Mouse (Mus musculus) neural tube, embryonic 11.5 days (tissue): ENCODE measurements around the gene Olfr223. TPM values are rescaled to one million over a fixed set of nuclear protein-coding genes. Genes with fewer than 3 reads are reported as not detected.

Experiments
- ATAC-seq: fragments of 200-750 bp; cut with Nextera tagmentation; 2 replicates; pipeline ENCODE4 v1.8.0; 2017; ENCODE audit warnings: moderate number of reproducible peaks, mild to moderate bottlenecking, moderate TSS enrichment, moderate library complexity; ENCODE audit not compliant: insufficient read depth, low FRiP score, low TSS enrichment
- DNase-seq: peaks from one replicate; pipeline ENCODE4 v3.0.0-alpha.2; 2015; ENCODE audit warnings: low spot score
- H3K27ac ChIP-seq: fragments of 300-500 bp; sonication (generic); 2 replicates; pipeline ENCODE4 v1.5.1; 2014; ENCODE audit warnings: low read depth, mild to moderate bottlenecking, low read length
- H3K27me3 ChIP-seq: fragments of 300-500 bp; sonication (generic); 2 replicates; pipeline ENCODE4 v1.6.1; 2014; ENCODE audit warnings: mild to moderate bottlenecking, low read length, mixed read lengths; ENCODE audit not compliant: control insufficient read depth, insufficient read depth
- H3K36me3 ChIP-seq: fragments of 300-500 bp; sonication (generic); 2 replicates; pipeline ENCODE4 v1.6.1; 2014; ENCODE audit warnings: mild to moderate bottlenecking, low read length, moderate library complexity, mixed read lengths; ENCODE audit not compliant: control insufficient read depth, insufficient read depth
- H3K4me1 ChIP-seq: fragments of 300-500 bp; sonication (generic); 2 replicates; pipeline ENCODE4 v1.6.1; 2014; ENCODE audit warnings: low read length, mixed read lengths; ENCODE audit not compliant: control insufficient read depth, insufficient read depth
- H3K4me2 ChIP-seq: fragments of 300-500 bp; sonication (generic); 2 replicates; pipeline ENCODE4 v1.6.1; 2014; ENCODE audit warnings: low read depth, mild to moderate bottlenecking, moderate library complexity
- H3K4me3 ChIP-seq: fragments of 300-500 bp; sonication (generic); 2 replicates; pipeline ENCODE4 v1.5.1; 2014; ENCODE audit warnings: low read depth, low read length
- H3K9ac ChIP-seq: fragments of 300-500 bp; sonication (generic); 2 replicates; pipeline ENCODE4 v1.6.1; 2014; ENCODE audit warnings: mild to moderate bottlenecking, low read length
- H3K9me3 ChIP-seq: fragments of 300-500 bp; sonication (generic); 2 replicates; pipeline ENCODE4 v1.6.1; 2016; ENCODE audit warnings: low read length; ENCODE audit not compliant: control insufficient read depth
- WGBS: fragments of 180-500 bp; shearing (Covaris S2); extraction: QIAGEN DNeasy Blood & Tissue Kit; methylation state at CpG from one replicate; pipeline ENCODE4 v1.1.7; 2014; 5-methylcytosine and 5-hydroxymethylcytosine counted together
- polyA plus RNA-seq: library from polyadenylated mRNA; unstranded; fragments of >200 nt; fragmentation: Nextera tagmentation; extraction: Ambion mirVana; gene quantifications from 2 replicates; pipeline ENCODE4 v1.2.1, GENCODE M21; 2014

Olfr223 gene
- polyA plus RNA-seq: not detected in 2 replicates

GRCm38 (mm10) chr11:59593189-59593588 is at the start of gene Olfr223:
TSS of gene Olfr223 (minus strand) at chr11:59593289.
- Histone ChIP-seq H3K4me1 (no peaks in the 10 kb centered on the region), H3K27ac (no peak within 1 kb of the TSS), H3K9ac (no peak within 1 kb of the TSS), H3K27me3 (no peaks in the 10 kb centered on the region), H3K4me3 (no peak within 1 kb of the TSS), H3K9me3 (no peaks in the 10 kb centered on the region), H3K4me2 (no peak within 1 kb of the TSS), H3K36me3 (no peaks in the 10 kb centered on the region)
- ATAC-seq (no peak), DNase-seq (no peak)
- 87% methylated on average over 6 of the region's 6 CpGs for WGBS

GRCm38 (mm10) chr11:59642420-59642819 is 49.3 kb upstream of the Olfr223 start:
- no peak overlapping the region for H3K9ac ChIP-seq
- H3K4me1 ChIP-seq: no peaks in the 10 kb centered on the region
- H3K9me3 ChIP-seq: no peaks in the 10 kb centered on the region
- 81% methylated on average over 8 of the region's 8 CpGs for WGBS
- H3K4me3 ChIP-seq: no peak overlapping the region
- no peak for DNase-seq
- no peaks in the 10 kb centered on the region for H3K36me3 ChIP-seq
- H3K27ac ChIP-seq: no peak overlapping the region
- H3K27me3 ChIP-seq: no peaks in the 10 kb centered on the region
- H3K4me2 ChIP-seq: no peak overlapping the region
- no peak for ATAC-seq

GRCm38 (mm10) chr11:59641227-59641626 is 48.1 kb upstream of the Olfr223 start:
- H3K27me3 ChIP-seq: no peaks in the 10 kb centered on the region
- H3K9me3 ChIP-seq: no peaks in the 10 kb centered on the region
- no peak overlapping the region for H3K4me3 ChIP-seq
- no peak for ATAC-seq
- H3K4me2 ChIP-seq: no peak overlapping the region
- no peaks in the 10 kb centered on the region for H3K4me1 ChIP-seq
- no peak for DNase-seq
- H3K36me3 ChIP-seq: no peaks in the 10 kb centered on the region
- no peak overlapping the region for H3K27ac ChIP-seq
- WGBS: 80% methylated on average over 5 of the region's 5 CpGs
- no peak overlapping the region for H3K9ac ChIP-seq

GRCm38 (mm10) chr11:59639957-59640643 is 47.0 kb upstream of the Olfr223 start:
- ATAC-seq: no peak
- H3K4me3 ChIP-seq: no peak overlapping the region

GRCm38 (mm10) chr11:59636695-59637414 is 43.8 kb upstream of the Olfr223 start:
- ATAC-seq: no peak
- H3K9ac ChIP-seq: no peak overlapping the region
- no peak overlapping the region for H3K4me3 ChIP-seq
- 78% methylated on average over 7 of the region's 7 CpGs for WGBS
- no peaks in the 10 kb centered on the region for H3K9me3 ChIP-seq
- H3K4me2 ChIP-seq: no peak overlapping the region
- H3K27ac ChIP-seq: no peak overlapping the region
- no peaks in the 10 kb centered on the region for H3K36me3 ChIP-seq
- H3K27me3 ChIP-seq: no peaks in the 10 kb centered on the region
- DNase-seq: no peak
- H3K4me1 ChIP-seq: no peaks in the 10 kb centered on the region

More at GRCm38 (mm10) chr11:59639957-59640643, 47.0 kb upstream of the Olfr223 start:
- H3K27me3 ChIP-seq: no peaks in the 10 kb centered on the region
- no peak overlapping the region for H3K9ac ChIP-seq
- no peaks in the 10 kb centered on the region for H3K36me3 ChIP-seq
- no peaks in the 10 kb centered on the region for H3K9me3 ChIP-seq
- H3K4me1 ChIP-seq: no peaks in the 10 kb centered on the region
- WGBS: 85% methylated on average over 4 of the region's 4 CpGs
- H3K27ac ChIP-seq: no peak overlapping the region
- H3K4me2 ChIP-seq: no peak overlapping the region
- DNase-seq: no peak

GRCm38 (mm10) chr11:59635821-59636694 is 43.0 kb upstream of the Olfr223 start:
- no peak overlapping the region for H3K27ac ChIP-seq
- no peaks in the 10 kb centered on the region for H3K4me1 ChIP-seq
- no peak overlapping the region for H3K4me2 ChIP-seq
- H3K9ac ChIP-seq: no peak overlapping the region
- H3K36me3 ChIP-seq: no peaks in the 10 kb centered on the region
- no peak for ATAC-seq
- H3K9me3 ChIP-seq: no peaks in the 10 kb centered on the region
- no peaks in the 10 kb centered on the region for H3K27me3 ChIP-seq
- 89% methylated on average over 12 of the region's 12 CpGs for WGBS
- DNase-seq: no peak
- no peak overlapping the region for H3K4me3 ChIP-seq

- 79% methylated on average over 9 of the region's 9 CpGs for WGBS
- no peak overlapping the region for H3K4me2 ChIP-seq
- H3K9me3 ChIP-seq: no peaks in the 10 kb centered on the region
- no peaks in the 10 kb centered on the region for H3K4me1 ChIP-seq
- DNase-seq: no peak
- no peaks in the 10 kb centered on the region for H3K27me3 ChIP-seq
- H3K9ac ChIP-seq: no peak overlapping the region
- H3K36me3 ChIP-seq: no peaks in the 10 kb centered on the region
- no peak overlapping the region for H3K4me3 ChIP-seq
- ATAC-seq: no peak
- H3K27ac ChIP-seq: no peak overlapping the region
These were observed 42.2 kb upstream of the Olfr223 start for GRCm38 (mm10) chr11:59635251-59635795.

- Histone ChIP-seq H3K9me3 (no peaks in the 10 kb centered on the region), H3K36me3 (no peaks in the 10 kb centered on the region), H3K27me3 (no peaks in the 10 kb centered on the region), H3K4me3 (no peak overlapping the region), H3K4me1 (no peaks in the 10 kb centered on the region), H3K27ac (no peak overlapping the region), H3K4me2 (no peak overlapping the region), H3K9ac (no peak overlapping the region)
- 84% methylated on average over 7 of the region's 7 CpGs for WGBS
- ATAC-seq: no peak
- DNase-seq: no peak
These were observed 41.0 kb upstream of the Olfr223 start for GRCm38 (mm10) chr11:59634001-59634660.
